ENCODE assay signal across 8 mouse cellular contexts in genomic region chr11:84129799-84130185, GRCm38 (mm10). TPM values are rescaled to one million over a fixed set of nuclear protein-coding genes. Genes with fewer than 3 reads are reported as not detected.
DNase-seq lines count a peak whose midpoint lies in the region; ATAC-seq and TF ChIP-seq lines count a peak whose summit lies in the region.

No protein-coding gene starts in this region.

- no peak for TF ChIP-seq POLR2A in myocyte (IDR thresholded peaks at IDR 0.05; ENCODE audit: insufficient read length, low read depth)

- DNase-seq in layer of hippocampus, adult 2 months (ENCODE audit: low spot score in 2 of 2): no peak
- no peak for DNase-seq in layer of hippocampus, adult 9-11 months
- DNase-seq in embryonic facial prominence, embryonic 11.5 days (ENCODE audit: low spot score): no peak
- peak; percentile 34 for DNase-seq in hindbrain, postnatal 0 days (ENCODE audit: low spot score)
- DNase-seq in embryo, embryonic 11 days: no peak
- no peak for DNase-seq in cerebellum, postnatal 10 days
- no peak for DNase-seq in c-Kit-positive CD71-positive TER-119-positive erythroid progenitor cells, embryonic 14.5 days (ENCODE audit: low spot score)

- WGBS in embryonic facial prominence, embryonic 11.5 days: 4% methylated on average over 11 of the region's 11 CpGs
- WGBS in hindbrain, postnatal 0 days: 3% methylated on average over 11 of the region's 11 CpGs

- H3K27ac ChIP-seq in layer of hippocampus, adult 2 months: peak overlapping the region; percentile 88
- no peak overlapping the region for H3K27ac ChIP-seq in embryonic facial prominence, embryonic 11.5 days (replicated peaks; ENCODE audit: low read depth, low read length)
- peak overlapping the region; percentile 83; the same call in 1 of the 2 replicates for H3K27ac ChIP-seq in hindbrain, postnatal 0 days

- peak overlapping the region; percentile 84 for H3ac ChIP-seq in myocyte (ENCODE audit: control insufficient read depth, insufficient read length)

- H3K4me1 ChIP-seq in embryonic facial prominence, embryonic 11.5 days (ENCODE audit: control insufficient read depth, insufficient read depth, low read length): no peaks in the 10 kb centered on the region
- peaks cover 4% of the 10 kb centered on the region for H3K4me1 ChIP-seq in hindbrain, postnatal 0 days (ENCODE audit: insufficient read depth, low read length)

- no peaks in the 10 kb centered on the region for H3K9me3 ChIP-seq in embryonic facial prominence, embryonic 11.5 days (replicated peaks; ENCODE audit: control insufficient read depth, low read length)
- H3K9me3 ChIP-seq in hindbrain, postnatal 0 days (ENCODE audit: low read length): no peaks in the 10 kb centered on the region

- ATAC-seq in embryonic facial prominence, embryonic 11.5 days (replicated peaks; ENCODE audit: insufficient number of reproducible peaks, low FRiP score, low TSS enrichment, low read depth): peak; percentile 45; the same call in 1 of the 2 replicates
- peak; percentile 27 for ATAC-seq in hindbrain, postnatal 0 days

- H3K36me3 ChIP-seq in embryonic facial prominence, embryonic 11.5 days (replicated peaks; ENCODE audit: control insufficient read depth, insufficient read depth, low read depth, low read length): peaks cover 5% of the 10 kb centered on the region; the same call in 1 of the 2 replicates
- H3K36me3 ChIP-seq in hindbrain, postnatal 0 days (ENCODE audit: insufficient read depth, low read length): peaks cover 13% of the 10 kb centered on the region; the same call in 1 of the 2 replicates
- H3K36me3 ChIP-seq in myocyte (ENCODE audit: control insufficient read depth, insufficient read depth): peaks cover 18% of the 10 kb centered on the region

- peak overlapping the region; percentile 76 for H3K4me2 ChIP-seq in embryonic facial prominence, embryonic 11.5 days (ENCODE audit: low read depth, low read length)
- H3K4me2 ChIP-seq in hindbrain, postnatal 0 days (ENCODE audit: low read depth, low read length): peak overlapping the region; percentile 80
- H3K4me2 ChIP-seq in myocyte (ENCODE audit: low read depth): peak overlapping the region; percentile 73

- H3K79me2 ChIP-seq in myocyte (ENCODE audit: control insufficient read depth, insufficient read depth): peaks cover 12% of the 10 kb centered on the region

- peak overlapping the region; percentile 91 for H3K9ac ChIP-seq in embryonic facial prominence, embryonic 11.5 days (replicated peaks; ENCODE audit: low read length)
- H3K9ac ChIP-seq in hindbrain, postnatal 0 days (replicated peaks; ENCODE audit: low read length): peak overlapping the region; percentile 70

- no peaks in the 10 kb centered on the region for H3K27me3 ChIP-seq in embryonic facial prominence, embryonic 11.5 days (ENCODE audit: control insufficient read depth, insufficient read depth, low read length)
- H3K27me3 ChIP-seq in hindbrain, postnatal 0 days (ENCODE audit: insufficient read depth, low read length): no peaks in the 10 kb centered on the region
- H3K27me3 ChIP-seq in myocyte (ENCODE audit: control insufficient read depth, insufficient read depth, insufficient read length): no peaks in the 10 kb centered on the region

- peak overlapping the region; percentile 81 for H3K4me3 ChIP-seq in layer of hippocampus, adult 2 months
- peak overlapping the region; percentile 74 for H3K4me3 ChIP-seq in embryonic facial prominence, embryonic 11.5 days (ENCODE audit: low read depth, low read length)
- peak overlapping the region; percentile 73 for H3K4me3 ChIP-seq in hindbrain, postnatal 0 days (ENCODE audit: low read length)
- H3K4me3 ChIP-seq in myocyte: peak overlapping the region; percentile 54

- no peak for TF ChIP-seq CTCF in layer of hippocampus, adult 2 months (conservative IDR thresholded peaks at IDR 0.05)
- no peak for TF ChIP-seq CTCF in hindbrain, postnatal 0 days (IDR thresholded peaks at IDR 0.05; ENCODE audit: low read depth)

TF ChIP-seq in myocyte, 11 proteins besides CTCF, POLR2A, EP300 and RAD21:
- TF ChIP-seq TCF12 (IDR thresholded peaks at IDR 0.05; ENCODE audit: insufficient read depth, poor library complexity, severe bottlenecking): no peak
- no peak for TF ChIP-seq TCF3 (IDR thresholded peaks at IDR 0.05; ENCODE audit: insufficient read length, low read depth)
- TF ChIP-seq POLR2AphosphoS2 (IDR thresholded peaks at IDR 0.05; ENCODE audit: insufficient read length, low read depth): no peak
- TF ChIP-seq SRF (IDR thresholded peaks at IDR 0.05; ENCODE audit: control insufficient read depth, insufficient read length, low read depth): no peak
- TF ChIP-seq MYOG (IDR thresholded peaks at IDR 0.05; ENCODE audit: control insufficient read depth in 1 of 3, insufficient read depth in 1 of 3, insufficient read length in 2 of 3, low read depth in 2 of 3): no peak
- TF ChIP-seq REST (IDR thresholded peaks at IDR 0.05; ENCODE audit: insufficient read depth, insufficient read length): no peak
- TF ChIP-seq MAX (IDR thresholded peaks at IDR 0.05; ENCODE audit: low read depth): no peak
- TF ChIP-seq E2F4 (IDR thresholded peaks at IDR 0.05; ENCODE audit: insufficient read depth): no peak
- no peak for TF ChIP-seq MYOD1 (IDR thresholded peaks at IDR 0.05; ENCODE audit: control insufficient read depth in 1 of 3, insufficient read length in 2 of 3, low read depth in 2 of 3)
- TF ChIP-seq CEBPB (IDR thresholded peaks at IDR 0.05; ENCODE audit: insufficient read depth, poor library complexity, severe bottlenecking): no peak
- no peak for TF ChIP-seq USF1 (IDR thresholded peaks at IDR 0.05; ENCODE audit: low read depth)

RNA-seq across cellular contexts. Expression of gene Acaca, which starts 0.3 kb away (rescaled TPM):
- total RNA-seq in layer of hippocampus, adult 2 months (2021): 10 to 100 TPM; 66.7 to 69.6 TPM
- 22.5 TPM in 2 replicates for polyA plus RNA-seq in embryonic facial prominence, embryonic 11.5 days (2014; fragmentation: Nextera tagmentation; extraction: Ambion mirVana)
- 102 and 127 TPM in 2 replicates for total RNA-seq in hindbrain, postnatal 0 days (2014; rRNA removed)
- 16.4 and 18.2 TPM in 2 replicates for polyA plus RNA-seq in hindbrain, postnatal 0 days (2015; fragmentation: Nextera tagmentation; extraction: Ambion mirVana)
- polyA plus RNA-seq in myocyte (2012; fragmentation: generic; extraction: Trizol): 49.9 TPM

RNA-seq across cellular contexts. Expression of gene Tada2a, which starts 0.4 kb away (rescaled TPM):
- total RNA-seq in layer of hippocampus, adult 2 months (2021): 10 to 100 TPM; 33.0 to 33.8 TPM
- polyA plus RNA-seq in embryonic facial prominence, embryonic 11.5 days (2014; fragmentation: Nextera tagmentation; extraction: Ambion mirVana): 36.5 and 39.4 TPM in 2 replicates
- total RNA-seq in hindbrain, postnatal 0 days (2014; rRNA removed): 13.0 and 15.9 TPM in 2 replicates
- polyA plus RNA-seq in hindbrain, postnatal 0 days (2015; fragmentation: Nextera tagmentation; extraction: Ambion mirVana): 24.7 and 25.6 TPM in 2 replicates
- polyA plus RNA-seq in myocyte (2012; fragmentation: generic; extraction: Trizol): 12.4 TPM

RNA-seq across cellular contexts. Expression of gene Gm11437, which starts 37.5 kb away (rescaled TPM):
- total RNA-seq in layer of hippocampus, adult 2 months (2021): not detected
- not detected in 2 replicates for polyA plus RNA-seq in embryonic facial prominence, embryonic 11.5 days (2014; fragmentation: Nextera tagmentation; extraction: Ambion mirVana)
- not detected in 2 replicates for total RNA-seq in hindbrain, postnatal 0 days (2014; rRNA removed)
- not detected in 2 replicates for polyA plus RNA-seq in hindbrain, postnatal 0 days (2015; fragmentation: Nextera tagmentation; extraction: Ambion mirVana)
- polyA plus RNA-seq in myocyte (2012; fragmentation: generic; extraction: Trizol): not detected
